Mouse (Mus musculus) liver, adult 2 months (tissue): ENCODE measurements at regions not wholly inside any gene's neighbourhood (a gene's known extent, or its start where the extent isn't known, plus 50 kb on each side); places are given as distances from the start of the nearest gene placed in this dataset.

ENCODE experiments used
- CTCF ChIP-seq: fragments of 200-500 bp; IDR thresholded peaks from 2 replicates; pipeline ENCODE4 v1.5.1; 2011; ENCODE audit warnings: low read depth, low read length, control low read depth
- POLR2A ChIP-seq: fragments of 200-500 bp; IDR thresholded peaks from 2 replicates; pipeline ENCODE4 v1.6.1; 2011; ENCODE audit warnings: low read length, control low read depth; ENCODE audit not compliant: insufficient read depth; ENCODE audit errors: extremely low read depth

DNA sequence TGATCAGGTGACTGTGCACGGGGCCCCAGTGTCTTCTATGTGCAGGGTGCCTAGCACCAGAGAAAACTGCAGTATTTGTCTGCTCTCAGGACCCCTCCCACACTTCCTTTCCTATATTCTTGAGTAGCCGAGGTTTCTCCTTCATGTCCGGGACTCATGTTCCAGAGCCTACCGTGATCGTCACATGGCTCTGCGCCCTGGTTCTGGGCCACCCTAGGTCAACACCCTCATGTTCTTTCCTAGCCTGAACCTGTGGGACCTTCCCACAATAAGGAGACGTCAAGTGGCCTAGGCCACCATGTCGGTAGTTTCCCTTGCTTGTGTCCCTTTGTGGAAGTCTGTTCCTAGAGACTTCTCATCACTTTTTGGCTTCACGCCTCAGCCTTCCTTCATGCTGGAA is 88.4 kb upstream of the Mvb12b start:
- TF ChIP-seq CTCF (no peak), POLR2A (no peak)
